Mouse (Mus musculus): ENCODE results near the gene Fars2.

Gene Fars2

GRCm38 (mm10) chr13:36584197-36584596, 467.0 kb downstream of the Fars2 start:
- no peak for DNase-seq

DNA sequence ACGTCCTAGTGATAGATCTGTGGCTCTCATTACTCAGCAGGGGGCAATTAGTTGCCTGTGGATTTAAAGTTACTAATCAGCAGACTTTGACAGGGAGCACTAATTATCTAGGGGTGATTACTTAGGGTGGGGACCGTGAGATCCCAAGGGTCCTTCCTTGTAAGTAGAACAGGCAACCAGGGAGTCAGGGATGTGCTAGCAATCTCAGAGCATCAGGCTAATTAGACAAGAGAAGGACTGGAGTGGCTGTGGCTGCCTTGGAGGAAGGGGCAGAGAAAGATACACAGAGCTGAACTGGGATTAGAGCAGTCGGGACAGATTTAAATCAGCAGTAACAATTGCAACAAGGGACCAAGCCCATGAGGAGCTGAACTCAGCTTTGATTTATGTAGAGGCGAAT, 471.9 kb downstream of the Fars2 start:
- DNase-seq = no peak

GRCm38 (mm10) chr13:36592291-36592690, 475.1 kb downstream of the Fars2 start:
- no peak for DNase-seq

DNA sequence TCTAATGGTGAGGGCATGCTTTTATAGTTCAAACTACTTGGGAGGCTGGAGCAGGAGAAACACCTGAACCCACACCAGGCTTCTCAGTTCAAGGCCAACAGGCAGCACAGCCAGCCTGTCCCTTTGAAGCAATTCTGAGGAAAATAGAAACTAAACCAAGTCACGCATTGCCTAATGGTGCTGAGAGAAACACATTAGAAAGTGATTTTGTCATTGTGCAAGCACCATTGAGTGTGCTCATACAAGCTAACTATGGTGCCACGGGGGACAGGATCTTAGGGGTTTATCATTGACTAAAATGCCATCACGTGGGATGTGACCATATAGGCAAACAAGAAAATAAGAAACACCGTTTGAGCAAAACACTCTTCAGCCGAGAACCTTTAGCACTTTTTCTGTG, 489.5 kb downstream of the Fars2 start:
- DNase-seq = no peak

- no peak for DNase-seq
Observed at GRCm38 (mm10) chr13:36607871-36608270, 490.7 kb downstream of the Fars2 start.

DNA sequence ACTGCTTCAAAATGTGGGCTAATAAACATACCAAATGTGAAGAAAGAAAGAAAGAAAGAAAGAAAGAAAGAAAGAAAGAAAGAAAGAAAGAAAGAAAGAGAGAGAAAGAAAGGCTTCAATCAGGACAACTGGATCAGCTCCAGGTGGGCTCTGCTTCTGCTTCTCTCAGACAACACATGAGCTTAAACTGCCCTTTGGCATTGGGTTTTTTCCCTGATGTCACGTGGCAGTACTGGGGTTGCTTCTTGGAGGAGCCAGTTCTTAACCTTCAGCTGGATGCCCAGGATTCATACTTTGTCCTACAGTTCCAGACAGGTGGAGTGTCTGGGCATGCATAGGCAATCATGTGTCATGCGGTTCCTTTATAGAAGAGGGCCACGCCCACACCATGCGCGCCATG, 493.2 kb downstream of the Fars2 start:
- no peak for DNase-seq

- peak; percentile 30 for DNase-seq
Observed at GRCm38 (mm10) chr13:36612785-36613750, 495.9 kb downstream of the Fars2 start.

DNA sequence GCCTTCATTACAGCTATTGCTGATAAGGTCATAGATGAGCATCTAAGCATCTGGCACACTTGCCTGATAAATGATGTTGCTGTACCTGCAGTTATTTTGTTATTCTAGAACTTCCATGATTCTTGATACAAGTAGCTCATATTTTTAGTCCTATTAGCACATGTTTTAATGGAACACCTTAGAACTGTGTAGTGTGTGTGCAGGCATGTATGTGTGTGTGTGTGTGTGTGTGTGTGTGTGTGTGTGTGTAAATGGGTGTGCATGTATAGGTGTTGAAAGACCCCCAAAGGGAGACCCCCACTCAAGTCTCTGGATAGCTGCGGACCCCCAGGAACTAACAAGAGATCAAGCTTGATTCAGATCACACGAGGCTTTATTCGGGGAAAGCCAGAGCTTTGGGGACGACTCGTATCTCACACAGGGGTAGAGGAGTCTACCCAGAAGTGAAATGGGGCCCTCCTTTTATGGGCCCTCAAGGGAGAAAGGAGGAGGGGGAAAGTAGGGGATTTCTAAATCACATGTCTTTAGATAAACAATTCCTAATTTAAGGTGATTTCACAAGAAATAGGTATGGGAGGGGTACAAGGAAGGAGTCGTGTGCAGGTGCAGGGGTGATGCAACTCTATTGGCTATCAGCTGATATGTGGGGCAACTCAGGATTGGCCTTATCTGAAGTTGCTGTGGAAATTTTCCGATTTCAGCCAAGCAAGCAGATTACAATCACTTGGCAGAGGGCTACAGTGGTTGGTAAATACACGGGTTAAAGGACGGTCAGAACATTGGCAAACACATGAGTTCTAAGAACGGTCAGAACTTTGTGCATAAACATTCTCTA, 503.5 kb downstream of the Fars2 start:
- DNase-seq = no peak

- no peak for DNase-seq
Observed at GRCm38 (mm10) chr13:36621333-36621659, 504.1 kb downstream of the Fars2 start.

- DNase-seq = no peak
Observed at GRCm38 (mm10) chr13:36623556-36623955, 506.3 kb downstream of the Fars2 start.

- DNase-seq = no peak
Observed at GRCm38 (mm10) chr13:36629154-36629553, 511.9 kb downstream of the Fars2 start.

GRCm38 (mm10) chr13:36648257-36648656, 531.0 kb downstream of the Fars2 start:
- DNase-seq = peak; percentile 10

GRCm38 (mm10) chr13:36654251-36654650, 537.0 kb downstream of the Fars2 start:
- no peak for DNase-seq

DNA sequence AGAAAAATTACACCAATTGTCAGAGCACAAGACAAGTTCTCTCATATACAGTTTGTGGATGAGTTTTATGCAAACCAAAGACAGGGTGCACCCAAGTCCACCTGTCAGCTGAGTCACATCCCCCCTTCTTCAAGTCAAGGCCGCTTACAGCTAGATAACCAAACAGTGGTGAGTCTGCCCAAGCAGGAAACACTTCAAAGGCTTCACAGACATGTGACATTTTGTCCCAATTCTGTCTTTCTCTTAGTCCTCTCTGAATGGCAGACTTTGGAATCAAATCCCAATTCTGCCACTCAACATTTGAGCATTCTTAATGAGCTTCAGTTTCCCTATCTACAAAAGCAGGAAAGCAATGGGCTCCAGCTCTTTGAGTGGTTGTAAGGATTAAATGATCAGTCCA, 562.1 kb downstream of the Fars2 start:
- DNase-seq = no peak

DNA sequence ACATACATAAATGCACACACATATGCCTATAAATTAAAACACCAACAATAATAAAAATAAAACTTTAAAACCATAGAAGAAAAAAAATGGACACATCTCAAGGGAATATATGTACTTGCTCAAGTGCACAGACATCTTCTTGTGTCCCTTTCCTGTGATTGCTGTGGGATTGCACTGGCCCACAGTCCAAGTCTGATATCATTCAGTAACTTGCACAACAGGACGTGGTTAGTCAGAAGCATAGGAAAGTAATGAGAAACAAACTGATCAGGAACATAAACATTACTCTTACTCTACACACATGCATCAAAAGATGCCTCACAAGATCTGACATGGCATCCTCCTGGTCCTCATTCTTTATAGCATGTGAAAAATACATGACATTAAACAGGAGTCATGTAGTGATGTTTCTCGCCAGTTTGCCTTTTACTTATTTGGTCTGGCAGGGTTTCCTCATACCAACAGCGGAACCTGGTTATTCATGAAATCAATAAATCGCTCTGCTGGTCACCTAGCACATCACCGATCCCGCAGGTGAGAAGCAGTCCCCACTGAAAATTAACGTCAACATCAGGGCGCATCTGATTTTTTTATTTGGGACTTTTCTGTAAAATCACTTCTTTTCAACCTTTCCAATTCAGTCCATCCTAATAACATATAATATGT, 563.6 kb downstream of the Fars2 start:
- DNase-seq = no peak

GRCm38 (mm10) chr13:36683581-36683980, 566.4 kb downstream of the Fars2 start:
- no peak for DNase-seq

- DNase-seq = no peak
Observed at GRCm38 (mm10) chr13:36695516-36696201, 578.4 kb downstream of the Fars2 start.

DNA sequence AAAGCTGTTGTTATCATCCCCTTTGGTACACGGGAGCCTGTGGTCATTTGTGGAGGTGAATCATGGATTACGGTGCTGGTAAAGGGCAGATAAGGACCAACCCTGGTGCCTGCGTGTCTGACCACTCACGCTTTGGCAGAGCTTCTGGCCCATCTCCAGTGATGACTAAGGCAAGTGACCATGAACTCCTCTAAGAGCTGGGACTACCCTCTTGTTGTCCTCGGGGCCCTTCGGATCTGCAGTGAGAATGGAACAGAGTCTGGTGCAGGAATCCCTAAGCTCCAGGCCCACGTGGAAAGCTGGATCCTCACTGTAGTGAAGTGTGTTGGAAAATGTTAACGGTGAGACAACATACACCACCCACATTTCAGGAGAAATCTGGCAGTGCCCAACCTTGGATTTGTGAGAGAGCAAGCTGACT, 579.1 kb downstream of the Fars2 start:
- DNase-seq = no peak

DNA sequence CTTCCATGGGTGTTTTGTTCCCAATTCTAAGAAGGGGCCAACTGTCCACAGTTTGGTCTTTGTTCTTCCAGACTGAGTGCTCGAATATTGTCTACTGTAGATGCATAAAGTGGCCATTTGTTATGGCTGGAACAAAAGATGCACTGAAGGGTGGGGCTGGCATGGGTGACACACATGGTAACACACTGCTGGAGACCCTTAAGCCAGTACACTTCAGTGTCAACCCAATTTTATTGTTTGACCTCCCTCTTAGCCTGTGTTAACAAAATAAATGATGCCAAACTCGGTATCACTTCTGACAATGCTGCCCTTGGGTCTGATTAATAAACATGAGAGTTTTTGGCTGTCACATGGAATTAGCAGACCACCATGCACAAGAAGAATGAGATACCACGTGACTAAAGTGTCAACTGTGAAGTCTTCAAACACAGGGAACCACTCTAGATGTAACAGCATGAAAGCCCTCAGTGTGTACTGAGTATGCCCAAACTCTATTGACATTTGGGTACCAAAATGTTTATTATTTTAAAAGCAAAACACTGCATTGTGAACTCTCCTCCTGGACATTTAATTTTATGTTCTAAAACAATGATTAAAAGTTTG, 590.0 kb downstream of the Fars2 start:
- no peak for DNase-seq

DNA sequence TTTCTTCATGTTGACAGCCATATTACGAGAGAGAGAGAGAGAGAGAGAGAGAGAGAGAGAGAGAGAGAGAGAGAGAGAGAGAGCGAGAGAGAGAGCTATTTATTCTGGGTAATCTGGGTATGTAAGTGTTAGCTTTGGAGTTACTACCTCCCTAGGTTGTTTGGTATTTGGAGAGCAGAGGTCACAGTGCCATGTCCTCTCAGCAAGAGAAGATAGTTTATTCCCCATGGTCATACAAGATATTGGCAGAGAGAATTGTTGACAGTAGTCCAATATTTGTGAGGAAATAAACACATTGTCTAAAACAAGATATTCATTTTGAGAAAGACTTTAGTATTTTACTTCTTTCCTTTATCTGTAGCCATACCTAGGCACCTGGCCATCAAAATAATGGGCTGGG, 596.9 kb downstream of the Fars2 start:
- DNase-seq = no peak

- no peak for DNase-seq
Observed at GRCm38 (mm10) chr13:36716708-36717107, 599.5 kb downstream of the Fars2 start.

DNA sequence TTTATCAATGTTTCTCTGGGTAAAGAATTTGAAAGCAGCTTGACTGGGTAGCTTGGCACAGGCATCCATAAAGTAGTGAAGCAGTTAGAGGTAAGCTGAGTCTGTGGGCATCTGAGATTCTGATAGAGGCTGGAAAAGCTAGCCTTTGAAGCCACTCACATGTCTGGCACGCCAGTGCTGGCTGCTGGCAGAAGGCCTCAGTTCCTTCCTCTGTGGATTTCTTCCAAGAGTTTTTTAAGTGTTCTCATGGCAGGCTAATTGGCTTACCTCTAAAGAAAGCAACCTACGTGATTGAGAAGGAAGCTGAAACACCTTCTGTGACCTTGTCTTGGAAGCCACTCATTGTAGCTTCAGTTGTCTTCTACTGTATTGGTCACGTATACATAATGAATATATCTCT, 600.2 kb downstream of the Fars2 start:
- no peak for DNase-seq

Data from embryo, embryonic 11 days (tissue).